Mouse (Mus musculus): ENCODE data around the gene Grwd1. TPM values are rescaled to one million over a fixed set of nuclear protein-coding genes. Genes with fewer than 3 reads are reported as not detected.
A peak's percentile ranks its signal among the peaks of the same experiment; 100 is the strongest.
"Not testable (repeated sequence)": the region's sequence is repeated elsewhere in the genome, so short reads cannot be mapped to it uniquely, and the experiment has no call there.

The Grwd1 gene
- 11.4 and 13.8 TPM in 2 replicates for polyA plus RNA-seq (2012; rRNA removed)

DNA sequence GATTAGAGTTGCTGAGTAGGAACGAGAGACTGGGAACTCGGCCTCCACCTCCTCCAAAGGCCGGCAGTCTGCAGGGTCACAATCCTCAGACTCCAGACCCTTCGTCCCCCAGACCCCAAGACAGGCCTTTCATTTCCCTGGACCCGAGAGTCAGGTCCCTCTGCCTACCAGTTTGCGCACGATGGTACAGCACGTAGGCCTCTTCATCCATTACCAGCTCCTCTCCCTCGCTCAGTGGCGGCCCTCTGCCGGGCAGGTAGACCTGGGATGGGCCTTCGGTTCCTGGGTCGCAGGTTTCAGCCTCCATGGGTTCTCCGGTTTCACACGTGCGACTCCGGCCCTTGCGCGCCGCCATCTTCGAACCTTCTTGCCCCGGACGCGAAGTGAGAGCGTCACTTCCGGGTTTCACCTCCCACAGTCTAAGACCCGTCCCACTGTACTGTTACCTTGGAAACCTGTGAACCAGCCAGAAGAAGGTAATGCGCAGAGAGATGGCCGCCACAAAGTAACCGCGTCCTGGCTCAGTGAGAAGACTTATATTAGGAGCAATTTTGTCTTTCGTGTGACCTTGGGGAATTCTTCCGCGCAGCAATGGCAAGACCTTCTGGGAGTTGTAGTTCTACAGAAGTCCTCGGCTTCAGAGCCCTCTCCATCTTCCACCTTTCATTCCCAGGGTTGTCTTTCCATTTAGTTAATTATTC lies at the start of gene Grwd1:
Gene Grwd1, minus strand, starts transcription at position 518 of the 701 bp plus-strand sequence.
- DNase-seq (ENCODE audit: low read depth) = peak; percentile 63

- DNase-seq (ENCODE audit: low read depth) = no peak
Observed at GRCm38 (mm10) chr7:45880531-45880930, 49.8 kb upstream of the Grwd1 start.

DNA sequence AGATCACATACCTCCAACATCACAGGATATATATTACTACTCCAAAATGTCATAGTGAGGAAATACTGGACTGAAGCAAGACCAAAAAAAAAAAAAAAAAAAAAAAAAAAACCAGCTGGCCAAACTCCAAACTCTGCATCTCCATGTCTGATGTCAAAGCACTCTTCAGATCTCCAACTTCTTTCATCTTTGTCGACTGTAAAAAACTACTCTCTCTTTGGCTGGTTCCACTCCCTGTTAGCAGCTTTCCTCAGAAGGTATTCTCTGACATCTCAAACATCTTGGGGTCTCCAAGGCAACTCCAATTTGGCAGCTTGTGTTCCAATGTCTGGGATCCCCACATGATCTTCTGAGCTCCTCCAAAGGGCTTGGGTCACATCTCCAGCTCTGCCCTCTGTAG lies 47.5 kb upstream of the Grwd1 start, which contains the start of gene Grin2d:
Gene Grin2d, minus strand, starts transcription at position 101 of the 400 bp plus-strand sequence.
- not testable (repeated sequence) for DNase-seq (ENCODE audit: low read depth)

DNA sequence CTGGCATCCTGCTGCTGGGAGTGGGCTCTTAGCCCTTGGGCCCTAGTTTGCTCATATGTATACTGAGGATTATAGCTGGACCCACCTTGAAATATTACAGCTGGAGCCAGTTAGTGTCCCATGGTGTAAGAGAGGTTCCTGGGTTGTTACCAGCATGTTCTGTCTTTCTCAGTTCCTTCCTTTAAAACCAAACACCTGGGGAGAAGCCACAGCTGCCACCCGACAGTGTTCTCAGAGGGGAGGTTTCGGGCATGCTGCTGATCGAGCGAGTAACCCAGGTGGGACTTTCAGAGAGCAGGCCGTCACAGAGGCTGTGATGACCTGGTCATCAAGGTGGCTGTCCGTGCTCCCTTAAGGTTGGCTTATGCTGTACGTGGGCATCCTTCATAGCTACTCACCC lies 46.2 kb upstream of the Grwd1 start:
- no peak for DNase-seq (ENCODE audit: low read depth)

DNA sequence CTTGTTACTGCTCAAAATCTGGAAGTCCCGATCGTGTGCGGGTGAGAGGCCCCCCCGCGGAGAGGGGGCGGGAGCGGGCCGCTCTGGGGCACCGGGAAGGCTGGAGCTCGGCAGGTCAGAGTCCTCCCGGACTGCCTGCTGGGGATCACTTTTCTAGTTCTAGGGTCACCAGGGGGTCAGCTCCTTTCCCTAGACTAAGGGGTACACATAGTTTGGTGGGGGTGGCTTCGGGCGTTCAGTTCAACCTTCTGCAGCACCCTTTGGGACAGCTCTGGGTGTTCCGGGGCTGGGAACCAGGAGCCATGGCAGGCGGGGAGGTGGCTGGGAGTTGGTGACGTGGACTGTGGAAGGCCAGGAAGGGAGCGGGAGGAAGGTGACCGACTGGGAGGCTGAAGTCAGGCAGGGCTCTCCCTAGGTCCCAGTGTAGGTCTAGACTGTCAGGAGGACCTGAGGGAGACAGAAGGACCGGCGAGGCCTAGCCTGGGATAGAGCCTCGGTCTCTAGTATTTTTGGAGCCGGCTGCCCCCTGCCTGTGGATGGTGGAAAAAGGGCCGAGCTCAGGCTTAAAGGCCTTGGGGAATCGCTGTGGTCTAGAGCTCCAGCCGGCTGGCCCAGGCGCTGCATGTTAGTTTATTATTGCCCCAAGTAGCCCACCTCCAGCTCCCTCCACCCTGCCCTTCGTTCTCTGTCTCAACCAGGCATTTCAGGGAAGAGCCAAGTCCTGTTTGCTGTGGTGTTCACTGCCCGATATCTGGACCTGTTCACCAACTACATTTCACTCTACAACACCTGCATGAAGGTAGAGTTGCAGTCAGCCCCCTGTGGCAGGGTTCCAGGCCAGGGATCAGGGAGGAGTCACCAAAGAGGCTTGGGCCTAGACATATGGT lies 42.6 kb upstream of the Grwd1 start:
- DNase-seq (ENCODE audit: low read depth) = no peak

GRCm38 (mm10) chr7:45872624-45873023 lies 41.9 kb upstream of the Grwd1 start, which contains the start of gene Kdelr1:
TSS of gene Kdelr1 (plus strand) at chr7:45872772.
- no peak for DNase-seq (ENCODE audit: low read depth)

DNA sequence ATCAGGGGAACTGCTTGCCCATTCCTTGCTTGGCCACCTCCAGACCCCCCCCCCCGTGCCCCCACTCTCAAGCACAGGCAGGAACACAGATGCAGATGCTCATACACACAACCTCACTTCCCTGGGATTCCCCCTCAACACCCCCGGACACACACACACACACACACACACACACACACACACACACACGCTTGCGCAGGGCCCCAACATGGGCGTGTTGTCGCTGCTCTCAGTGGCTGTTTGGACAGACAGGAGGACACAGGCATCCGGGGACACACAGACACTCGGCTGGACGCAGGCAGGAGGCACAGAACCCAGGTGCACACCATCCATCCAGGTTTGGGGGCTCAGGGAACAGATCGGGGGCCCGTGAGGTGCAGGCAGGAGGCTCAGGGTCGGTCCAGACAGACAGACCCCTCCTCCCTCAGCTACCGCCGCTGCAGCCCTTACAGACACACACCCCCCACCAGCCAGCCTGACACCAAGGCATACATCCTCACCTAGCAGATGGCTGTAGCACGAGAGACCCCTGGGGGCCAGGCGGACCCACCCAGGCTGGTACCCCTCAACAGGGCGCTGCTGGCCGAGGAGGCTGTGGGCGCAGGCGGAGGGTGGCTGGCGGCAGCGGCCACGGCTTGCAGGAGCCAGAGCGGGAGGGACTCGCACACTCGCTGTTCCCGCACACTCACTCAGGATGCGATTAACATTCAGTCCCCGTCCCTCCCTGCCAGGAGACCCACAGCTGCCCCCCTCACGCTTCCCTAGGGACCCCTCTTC lies 39.7 kb upstream of the Grwd1 start:
- DNase-seq (ENCODE audit: low read depth) = no peak

- no peak for DNase-seq (ENCODE audit: low read depth)
Observed at GRCm38 (mm10) chr7:45869787-45870186, 39.0 kb upstream of the Grwd1 start.

DNA sequence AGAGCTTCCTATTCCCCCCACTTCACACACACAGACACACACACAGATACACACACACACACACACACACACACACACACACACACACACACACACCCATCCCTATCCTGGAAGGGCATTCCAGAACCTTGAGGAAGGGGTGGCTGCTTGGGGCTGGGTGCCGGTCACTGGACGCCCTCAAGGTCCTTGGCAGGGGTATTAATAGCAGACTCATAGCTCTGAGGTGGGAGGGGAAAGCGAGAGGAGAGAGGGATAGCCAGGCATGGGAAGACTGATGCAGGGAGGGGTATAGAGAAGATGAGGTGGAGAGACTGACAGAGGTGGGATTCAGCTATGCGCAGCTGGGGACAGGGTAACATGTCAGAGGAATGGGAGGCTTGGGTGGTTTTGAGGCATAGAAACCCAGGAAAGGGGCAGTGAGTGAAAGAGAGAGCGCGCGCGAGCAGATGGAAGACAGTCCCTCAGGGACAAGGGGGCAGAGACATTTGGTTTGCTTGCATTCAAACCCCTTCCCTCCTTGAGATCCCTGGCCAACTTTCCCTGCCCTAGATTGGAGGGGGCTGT lies 38.4 kb upstream of the Grwd1 start:
- DNase-seq (ENCODE audit: low read depth) = no peak

- no peak for DNase-seq (ENCODE audit: low read depth)
Observed at GRCm38 (mm10) chr7:45867871-45868270, 37.1 kb upstream of the Grwd1 start.

GRCm38 (mm10) chr7:45865925-45866910 lies 35.5 kb upstream of the Grwd1 start:
- no peak for DNase-seq (ENCODE audit: low read depth)

DNA sequence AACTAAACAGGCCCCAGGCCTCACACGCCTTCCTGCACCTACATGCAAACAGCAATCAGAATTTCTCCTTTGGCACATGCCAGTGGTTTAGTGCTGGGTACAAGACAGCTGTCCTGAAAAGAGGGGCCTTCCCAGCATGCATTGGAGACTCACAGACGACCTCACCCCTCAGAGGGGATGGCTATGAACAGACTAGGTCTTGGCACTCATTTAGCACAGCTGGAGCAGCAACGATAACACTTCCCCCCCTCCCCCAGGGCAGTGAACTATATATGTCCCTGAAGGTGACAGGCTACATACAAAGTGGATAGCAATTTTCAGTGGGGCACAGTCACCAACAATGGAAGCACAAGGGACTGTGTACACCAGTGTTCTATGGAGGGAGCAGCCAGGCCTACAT lies 33.7 kb upstream of the Grwd1 start:
- DNase-seq (ENCODE audit: low read depth) = no peak

- no peak for DNase-seq (ENCODE audit: low read depth)
Observed at GRCm38 (mm10) chr7:45862804-45863203, 32.1 kb upstream of the Grwd1 start.

- no peak for DNase-seq (ENCODE audit: low read depth)
Observed at GRCm38 (mm10) chr7:45859008-45859407, 28.3 kb upstream of the Grwd1 start.

- no peak for DNase-seq (ENCODE audit: low read depth)
Observed at GRCm38 (mm10) chr7:45856950-45857901, 26.5 kb upstream of the Grwd1 start.

DNA sequence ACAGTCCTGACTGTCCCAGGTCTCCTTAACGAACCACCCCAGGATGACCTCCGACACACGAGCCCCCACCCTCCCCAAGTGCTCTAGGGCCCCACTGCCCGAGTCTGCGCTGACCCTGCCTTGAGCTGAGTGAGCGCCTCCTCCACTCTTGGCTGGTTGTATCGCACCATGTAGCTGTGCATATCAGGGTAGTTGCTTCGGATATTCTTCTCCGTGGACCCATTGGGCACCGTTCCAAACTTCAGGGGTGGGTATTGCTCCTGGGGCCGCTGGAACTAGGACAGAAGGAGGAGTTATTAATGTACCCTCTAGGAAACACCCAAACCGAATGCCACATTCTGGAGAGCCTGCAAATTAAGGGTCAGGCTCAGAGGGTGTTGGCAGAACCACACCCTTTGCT lies 22.3 kb upstream of the Grwd1 start:
- no peak for DNase-seq (ENCODE audit: low read depth)

DNA sequence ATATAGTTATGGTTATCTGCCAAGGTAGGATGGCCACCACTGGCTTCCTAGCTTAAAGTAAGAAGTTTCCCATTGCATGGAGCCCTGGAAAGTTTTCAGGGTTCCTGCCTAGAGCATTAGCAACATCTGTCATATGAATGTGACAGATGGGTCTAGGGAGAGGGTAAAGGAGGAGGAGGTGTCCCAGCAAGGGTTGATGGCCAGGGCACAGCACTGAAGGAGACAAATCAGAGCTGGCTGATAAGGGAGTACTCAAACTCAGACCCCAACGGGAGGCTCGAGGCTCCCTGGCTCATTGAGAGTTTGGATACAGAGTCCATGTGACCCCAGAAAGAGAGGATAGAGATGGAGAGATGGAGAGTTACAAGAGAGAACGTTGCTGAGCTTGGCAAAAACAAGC lies 19.9 kb upstream of the Grwd1 start:
- DNase-seq (ENCODE audit: low read depth) = no peak

GRCm38 (mm10) chr7:45848447-45849027 lies 17.8 kb upstream of the Grwd1 start:
- no peak for DNase-seq (ENCODE audit: low read depth)

Measured in gonadal fat pad, adult 2 months (tissue).